Mouse (Mus musculus): Measurements from ENCODE around the gene Rgs4. TPM values are rescaled to one million over a fixed set of nuclear protein-coding genes. Genes with fewer than 3 reads are reported as not detected.

Rgs4 gene
- polyA plus RNA-seq (2017; shearing (Covaris generic)) = not detected

GRCm38 (mm10) chr1:169747473-169747872 is at the start of gene Rgs4:
Gene Rgs4, minus strand, starts transcription at chr1:169747642.
- ATAC-seq = no peak

GRCm38 (mm10) chr1:169792437-169792836 is 45.0 kb upstream of the Rgs4 start:
- ATAC-seq = no peak

GRCm38 (mm10) chr1:169785981-169786380 is 38.5 kb upstream of the Rgs4 start:
- no peak for ATAC-seq

- ATAC-seq = no peak
Measured at GRCm38 (mm10) chr1:169776566-169776965, 29.1 kb upstream of the Rgs4 start.

GRCm38 (mm10) chr1:169764619-169764955 is 17.1 kb upstream of the Rgs4 start:
- ATAC-seq = no peak

GRCm38 (mm10) chr1:169763858-169764618 is 16.6 kb upstream of the Rgs4 start:
- no peak for ATAC-seq

- ATAC-seq = no peak
Measured at GRCm38 (mm10) chr1:169762524-169762923, 15.1 kb upstream of the Rgs4 start.

GRCm38 (mm10) chr1:169756532-169756931 is 9.1 kb upstream of the Rgs4 start:
- no peak for ATAC-seq

- ATAC-seq = no peak
Measured at GRCm38 (mm10) chr1:169752395-169752794, 5.0 kb upstream of the Rgs4 start.

GRCm38 (mm10) chr1:169748439-169748838 is 997 bp upstream of the Rgs4 start:
- no peak for ATAC-seq

GRCm38 (mm10) chr1:169747902-169748301 is 460 bp upstream of the Rgs4 start:
- no peak for ATAC-seq

- no peak for ATAC-seq
Measured at GRCm38 (mm10) chr1:169741147-169741546, 6.3 kb downstream of the Rgs4 start.

- no peak for ATAC-seq
Measured at GRCm38 (mm10) chr1:169737231-169737630, 10.2 kb downstream of the Rgs4 start.

- ATAC-seq = no peak
Measured at GRCm38 (mm10) chr1:169736139-169736538, 11.3 kb downstream of the Rgs4 start.

- ATAC-seq = no peak
Measured at GRCm38 (mm10) chr1:169730599-169731100, 16.8 kb downstream of the Rgs4 start.

GRCm38 (mm10) chr1:169726319-169726718 is 21.1 kb downstream of the Rgs4 start:
- ATAC-seq = no peak

GRCm38 (mm10) chr1:169721836-169722235 is 25.6 kb downstream of the Rgs4 start:
- ATAC-seq = no peak

GRCm38 (mm10) chr1:169704395-169705087 is 42.9 kb downstream of the Rgs4 start:
- ATAC-seq = no peak

- no peak for ATAC-seq
Measured at GRCm38 (mm10) chr1:169699184-169699583, 48.3 kb downstream of the Rgs4 start.

GRCm38 (mm10) chr1:169697236-169697635 is 50.2 kb downstream of the Rgs4 start:
- ATAC-seq = no peak

GRCm38 (mm10) chr1:169695356-169695755 is 52.1 kb downstream of the Rgs4 start:
- ATAC-seq = no peak

- no peak for ATAC-seq
Measured at GRCm38 (mm10) chr1:169693537-169693936, 53.9 kb downstream of the Rgs4 start.

- ATAC-seq = no peak
Measured at GRCm38 (mm10) chr1:169693040-169693439, 54.4 kb downstream of the Rgs4 start.

Measured in inflammation-experienced regulatory T-cells, adult 6 months (primary cell).